Comparison of ENCODE assay signal across 10 mouse cellular contexts in genomic region chr15:102341580-102341979, GRCm38 (mm10). TPM values are rescaled to one million over a fixed set of nuclear protein-coding genes. Genes with fewer than 3 reads are reported as not detected.
DNase-seq lines count a peak whose midpoint lies in the region; ATAC-seq and TF ChIP-seq lines count a peak whose summit lies in the region.
"Had no signal": no experiment of that assay in that cellular context is flagged by ENCODE, and none has a peak within 500 bp of the region (broad histone marks: within the 10 kb centered on the region; RNA-seq: fewer than 3 reads in every experiment).

No protein-coding gene starts in this region.

- H3K27me3 ChIP-seq in kidney, embryonic 14.5 days (ENCODE audit: control insufficient read depth, insufficient read depth, low read length) = no peaks in the 10 kb centered on the region
- no peaks in the 10 kb centered on the region for H3K27me3 ChIP-seq in CH12.LX (replicated peaks)
- no peaks in the 10 kb centered on the region for H3K27me3 ChIP-seq in liver, adult 2 months (ENCODE audit: control insufficient read depth, insufficient read depth, low read length)
- H3K27me3 ChIP-seq: liver, embryonic 15.5 days had no signal

- WGBS in kidney, embryonic 14.5 days = 20% methylated on average over 1 of the region's 1 CpGs
- WGBS in liver, adult 2 months = 24% methylated on average over 1 of the region's 1 CpGs

- in situ Hi-C loops in CH12.LX (cut with MboI; ENCODE audit: low pct_ligation_motif_present, low pct_unique_long_range_greater_than_20kb, low sequenced_read_pairs) = no loop called here

- no peak for ATAC-seq in kidney, embryonic 14.5 days (ENCODE audit: low FRiP score, low TSS enrichment)

- peak; percentile 44 for TF ChIP-seq RAD21 in CH12.LX (IDR thresholded peaks at IDR 0.05; ENCODE audit: low read depth, low read length)

- H3K4me1 ChIP-seq in kidney, embryonic 14.5 days (ENCODE audit: control insufficient read depth, insufficient read depth, low read length) = no peaks in the 10 kb centered on the region
- no peaks in the 10 kb centered on the region for H3K4me1 ChIP-seq in CH12.LX (ENCODE audit: control insufficient read depth in 1 of 2, insufficient read depth in 2 of 2)
- no peaks in the 10 kb centered on the region for H3K4me1 ChIP-seq in liver, adult 2 months (ENCODE audit: control insufficient read depth, insufficient read depth, low read length)
- H3K4me1 ChIP-seq: liver, embryonic 15.5 days had no signal

- H3K36me3 ChIP-seq in kidney, embryonic 14.5 days (ENCODE audit: control insufficient read depth, insufficient read depth, low read length) = peaks cover 62% of the 10 kb centered on the region
- H3K36me3 ChIP-seq in CH12.LX (replicated peaks in 1 of 2; ENCODE audit: control insufficient read depth in 1 of 2, insufficient read depth in 1 of 2, low read length in 1 of 2) = peaks cover 68 to 92% of the 10 kb centered on the region in 2 experiments
- 0 out of 2 replicates have a peak, but pooled peaks cover 3% of the 10 kb centered on the region for H3K36me3 ChIP-seq in liver, adult 2 months (ENCODE audit: control insufficient read depth, insufficient read depth, low read length)

- peak; percentile 68 for DNase-seq in kidney, adult 18-20 months
- DNase-seq in 416B (ENCODE audit: low read depth) (peak; percentile 83), CH12.LX (ENCODE audit: extremely low read depth) (peak; percentile 80)
- peak; percentile 80 for DNase-seq in embryo, embryonic 10 days (ENCODE audit: low spot score)
- DNase-seq in liver, adult 2 months (ENCODE audit: extremely low read depth, low read depth, low spot score) = peak; percentile 54
- peak; percentile 64 for DNase-seq in testis, postnatal 10 days (ENCODE audit: low spot score)
- DNase-seq in cerebellum, adult 11-12 months = no peak

- H3K9me3 ChIP-seq in kidney, embryonic 14.5 days (ENCODE audit: control insufficient read depth, low read length) = no peaks in the 10 kb centered on the region
- no peaks in the 10 kb centered on the region for H3K9me3 ChIP-seq in CH12.LX (replicated peaks; ENCODE audit: low read length)
- H3K9me3 ChIP-seq: liver, embryonic 15.5 days had no signal

- H3K27ac ChIP-seq in kidney, embryonic 14.5 days (ENCODE audit: low read depth, low read length) = no peak overlapping the region
- no peak overlapping the region for H3K27ac ChIP-seq in CH12.LX (ENCODE audit: insufficient read depth, low read depth)
- H3K27ac ChIP-seq in liver, adult 2 months (replicated peaks; ENCODE audit: insufficient read depth, low read depth, low read length) = no peak overlapping the region
- H3K27ac ChIP-seq: liver, embryonic 15.5 days had no signal

- H3K4me3 ChIP-seq in kidney, embryonic 14.5 days (ENCODE audit: low read length) = no peak overlapping the region
- H3K4me3 ChIP-seq in CH12.LX (replicated peaks in 1 of 3; ENCODE audit: low read depth in 2 of 3, low read length in 2 of 3, poor library complexity in 1 of 3) = no peak overlapping the region
- H3K4me3 ChIP-seq in liver, adult 2 months (ENCODE audit: insufficient read depth, low read depth, low read length) = no peak overlapping the region
- H3K4me3 ChIP-seq: erythroblast, embryonic 14.5 days; liver, embryonic 15.5 days had no signal

- no peak overlapping the region for H3K4me2 ChIP-seq in kidney, embryonic 14.5 days (replicated peaks; ENCODE audit: low read depth, low read length)
- no peak overlapping the region for H3K4me2 ChIP-seq in CH12.LX (ENCODE audit: insufficient read depth, low read depth, poor library complexity, severe bottlenecking)
- H3K4me2 ChIP-seq: liver, embryonic 15.5 days had no signal

- TF ChIP-seq EP300 in CH12.LX (IDR thresholded peaks at IDR 0.05; ENCODE audit: low read length) = no peak

- no peak overlapping the region for H3K9ac ChIP-seq in kidney, embryonic 14.5 days (ENCODE audit: low read depth, low read length)
- H3K9ac ChIP-seq in CH12.LX (ENCODE audit: insufficient read depth, low read depth) = no peak overlapping the region
- H3K9ac ChIP-seq in liver, adult 2 months (ENCODE audit: low read depth, low read length) = no peak overlapping the region
- H3K9ac ChIP-seq: liver, embryonic 15.5 days had no signal

- no peak for TF ChIP-seq POLR2A in CH12.LX (IDR thresholded peaks at IDR 0.05; ENCODE audit: low read depth, low read length)
- no peak for TF ChIP-seq POLR2A in liver, adult 2 months (IDR thresholded peaks at IDR 0.05; ENCODE audit: extremely low read depth, insufficient read depth, low read length)

- TF ChIP-seq CTCF in CH12.LX (conservative IDR thresholded peaks at IDR 0.05 in 1 of 2, IDR thresholded peaks at IDR 0.05 in 1 of 2; ENCODE audit: low read depth in 2 of 2, low read length in 2 of 2) = peak; percentile 74 to 88
- TF ChIP-seq CTCF in liver, adult 2 months (IDR thresholded peaks at IDR 0.05; ENCODE audit: low read depth, low read length) = peak; percentile 75

- no peaks in the 10 kb centered on the region for H3K79me2 ChIP-seq in CH12.LX (replicated peaks; ENCODE audit: control insufficient read depth, extremely low read depth, insufficient read depth, poor library complexity, severe bottlenecking)
- no peaks in the 10 kb centered on the region for H3K79me2 ChIP-seq in liver, adult 2 months (ENCODE audit: control insufficient read depth, insufficient read depth, low read length)

- dilution Hi-C loops in CH12.LX (cut with MboI; ENCODE audit: extremely low pct_ligation_motif_present, extremely low pct_unique_long_range_greater_than_20kb, low sequenced_read_pairs) = no loop called here

TF ChIP-seq in CH12.LX, 34 proteins besides CTCF, POLR2A, EP300 and RAD21:
- TF ChIP-seq SMC3 (IDR thresholded peaks at IDR 0.05; ENCODE audit: low read depth, low read length) (peak; percentile 78), SIN3A (IDR thresholded peaks at IDR 0.05; ENCODE audit: low read length) (no peak)

RNA-seq across cellular contexts. Expression of gene Aaas, which starts 9.0 kb away (rescaled TPM):
- polyA plus RNA-seq in kidney, embryonic 14.5 days (2014; fragmentation: Nextera tagmentation; extraction: Ambion mirVana) = 73.3 and 84.7 TPM in 2 replicates
- 95.5 and 98.3 TPM in 2 replicates for total RNA-seq in CH12.LX (2012; rRNA removed)
- total RNA-seq in CH12.LX (2014; rRNA removed) = 107 and 126 TPM in 2 replicates
- 241 and 266 TPM in 2 replicates for polyA plus RNA-seq in CH12.LX (2012; ENCODE audit: insufficient read length, low read depth)
- total RNA-seq in liver, adult 2 months (2014; rRNA removed) = 4.0 and 8.3 TPM in 2 replicates
- polyA plus RNA-seq in liver, adult 2 months (2012; rRNA removed) = 18.9 and 24.0 TPM in 2 replicates

RNA-seq across cellular contexts. Expression of gene Myg1, which starts 10.1 kb away (rescaled TPM):
- polyA plus RNA-seq in kidney, embryonic 14.5 days (2014; fragmentation: Nextera tagmentation; extraction: Ambion mirVana) = 117 and 129 TPM in 2 replicates
- 105 and 126 TPM in 2 replicates for total RNA-seq in CH12.LX (2012; rRNA removed)
- 121 and 133 TPM in 2 replicates for total RNA-seq in CH12.LX (2014; rRNA removed)
- polyA plus RNA-seq in CH12.LX (2012; ENCODE audit: insufficient read length, low read depth) = 132 and 166 TPM in 2 replicates
- 25.5 and 27.6 TPM in 2 replicates for total RNA-seq in liver, adult 2 months (2014; rRNA removed)
- polyA plus RNA-seq in liver, adult 2 months (2012; rRNA removed) = 32.0 and 32.3 TPM in 2 replicates

RNA-seq across cellular contexts. Expression of gene Pfdn5, which starts 15.7 kb away (rescaled TPM):
- polyA plus RNA-seq in kidney, embryonic 14.5 days (2014; fragmentation: Nextera tagmentation; extraction: Ambion mirVana) = 481 and 576 TPM in 2 replicates
- total RNA-seq in CH12.LX (2012; rRNA removed) (265 and 269 TPM in 2 replicates), CH12.LX (2014; rRNA removed) (296 and 371 TPM in 2 replicates)
- 356 and 502 TPM in 2 replicates for polyA plus RNA-seq in CH12.LX (2012; ENCODE audit: insufficient read length, low read depth)
- 137 and 195 TPM in 2 replicates for total RNA-seq in liver, adult 2 months (2014; rRNA removed)
- 44.6 and 45.2 TPM in 2 replicates for polyA plus RNA-seq in liver, adult 2 months (2012; rRNA removed)

RNA-seq across cellular contexts. Expression of gene Sp7, which starts 25.4 kb away (rescaled TPM):
- 1.0 and 2.0 TPM in 2 replicates for polyA plus RNA-seq in kidney, embryonic 14.5 days (2014; fragmentation: Nextera tagmentation; extraction: Ambion mirVana)
- total RNA-seq in CH12.LX (2012; rRNA removed) = 0.04 TPM in 1 of 2 replicates, not detected in the other
- total RNA-seq in CH12.LX (2014; rRNA removed) = not detected in 2 replicates
- polyA plus RNA-seq in CH12.LX (2012; ENCODE audit: insufficient read length, low read depth) = not detected in 2 replicates
- not detected in 2 replicates for total RNA-seq in liver, adult 2 months (2014; rRNA removed)
- polyA plus RNA-seq in liver, adult 2 months (2012; rRNA removed) = not detected in 2 replicates
- polyA plus RNA-seq: erythroblast, embryonic 14.5 days; liver, embryonic 15.5 days had no signal

RNA-seq across cellular contexts. Expression of gene Espl1, which starts 45.5 kb away (rescaled TPM):
- polyA plus RNA-seq in kidney, embryonic 14.5 days (2014; fragmentation: Nextera tagmentation; extraction: Ambion mirVana) = 33.6 and 35.2 TPM in 2 replicates
- total RNA-seq in CH12.LX (2012; rRNA removed) = 51.0 and 64.6 TPM in 2 replicates
- 41.0 and 41.3 TPM in 2 replicates for total RNA-seq in CH12.LX (2014; rRNA removed)
- 80.7 and 110 TPM in 2 replicates for polyA plus RNA-seq in CH12.LX (2012; ENCODE audit: insufficient read length, low read depth)
- 0.09 and 0.27 TPM in 2 replicates for total RNA-seq in liver, adult 2 months (2014; rRNA removed)
- 0.11 and 0.21 TPM in 2 replicates for polyA plus RNA-seq in liver, adult 2 months (2012; rRNA removed)
